Mouse (Mus musculus): ENCODE measurements at regions not wholly inside any gene's neighbourhood (a gene's known extent, or its start where the extent isn't known, plus 50 kb on each side); places are given as distances from the start of the nearest gene placed in this dataset.

GRCm38 (mm10) chr9:14056410-14057172, 218.3 kb upstream of the Sesn3 start:
- Histone ChIP-seq H3K79me3 (ENCODE audit: low read depth) (no peaks in the 10 kb centered on the region), H3ac (ENCODE audit: control insufficient read depth, insufficient read length, low read depth) (no peak overlapping the region), H3K4me3 (ENCODE audit: insufficient read depth, poor library complexity, severe bottlenecking) (no peak overlapping the region), H3K36me3 (ENCODE audit: control insufficient read depth, insufficient read depth) (no peaks in the 10 kb centered on the region), H3K79me2 (ENCODE audit: control insufficient read depth, insufficient read depth) (no peaks in the 10 kb centered on the region), H3K27me3 (ENCODE audit: control insufficient read depth, insufficient read depth, insufficient read length) (no peaks in the 10 kb centered on the region)
- TF ChIP-seq FOSL1 (IDR thresholded peaks at IDR 0.05; ENCODE audit: insufficient read depth, low read length, poor library complexity, severe bottlenecking) (no peak), MYOD1 (IDR thresholded peaks at IDR 0.05; ENCODE audit: control insufficient read depth, insufficient read length, low read depth) (no peak), CEBPB (IDR thresholded peaks at IDR 0.05; ENCODE audit: low read depth) (no peak), MAX (IDR thresholded peaks at IDR 0.05) (no peak), CTCF (IDR thresholded peaks at IDR 0.05; ENCODE audit: control insufficient read depth, insufficient read depth, insufficient read length) (no peak), USF1 (IDR thresholded peaks at IDR 0.05; ENCODE audit: low read depth) (no peak), MYOG (IDR thresholded peaks at IDR 0.05; ENCODE audit: control insufficient read depth, extremely low read depth, insufficient read length) (no peak)

GRCm38 (mm10) chr9:14058592-14059227, 216.2 kb upstream of the Sesn3 start:
- Histone ChIP-seq H3K79me2 (ENCODE audit: control insufficient read depth, insufficient read depth) (no peaks in the 10 kb centered on the region), H3K36me3 (ENCODE audit: control insufficient read depth, insufficient read depth) (no peaks in the 10 kb centered on the region)
- TF ChIP-seq CEBPB (IDR thresholded peaks at IDR 0.05; ENCODE audit: low read depth) (no peak), USF1 (IDR thresholded peaks at IDR 0.05; ENCODE audit: low read depth) (no peak), CTCF (IDR thresholded peaks at IDR 0.05; ENCODE audit: control insufficient read depth, insufficient read depth, insufficient read length) (no peak), MYOG (IDR thresholded peaks at IDR 0.05; ENCODE audit: control insufficient read depth, extremely low read depth, insufficient read length) (no peak), FOSL1 (IDR thresholded peaks at IDR 0.05; ENCODE audit: insufficient read depth, low read length, poor library complexity, severe bottlenecking) (no peak), MYOD1 (IDR thresholded peaks at IDR 0.05; ENCODE audit: control insufficient read depth, insufficient read length, low read depth) (no peak), MAX (IDR thresholded peaks at IDR 0.05) (no peak)

GRCm38 (mm10) chr9:14059228-14059779, 215.6 kb upstream of the Sesn3 start:
- H3ac ChIP-seq (ENCODE audit: control insufficient read depth, insufficient read length, low read depth) = no peak overlapping the region

More at GRCm38 (mm10) chr9:14058592-14059227, 216.2 kb upstream of the Sesn3 start:
- Histone ChIP-seq H3K79me3 (ENCODE audit: low read depth) (no peaks in the 10 kb centered on the region), H3K4me3 (ENCODE audit: insufficient read depth, poor library complexity, severe bottlenecking) (no peak overlapping the region), H3ac (ENCODE audit: control insufficient read depth, insufficient read length, low read depth) (no peak overlapping the region), H3K27me3 (ENCODE audit: control insufficient read depth, insufficient read depth, insufficient read length) (no peaks in the 10 kb centered on the region)

GRCm38 (mm10) chr9:14060257-14060656, 214.6 kb upstream of the Sesn3 start:
- no peak overlapping the region for H3ac ChIP-seq (ENCODE audit: control insufficient read depth, insufficient read length, low read depth)
- H3K4me3 ChIP-seq (ENCODE audit: insufficient read depth, poor library complexity, severe bottlenecking) = no peak overlapping the region
- no peaks in the 10 kb centered on the region for H3K36me3 ChIP-seq (ENCODE audit: control insufficient read depth, insufficient read depth)
- no peak for TF ChIP-seq MAX (IDR thresholded peaks at IDR 0.05)
- no peak for TF ChIP-seq CEBPB (IDR thresholded peaks at IDR 0.05; ENCODE audit: low read depth)
- no peak for TF ChIP-seq CTCF (IDR thresholded peaks at IDR 0.05; ENCODE audit: control insufficient read depth, insufficient read depth, insufficient read length)
- no peak for TF ChIP-seq MYOG (IDR thresholded peaks at IDR 0.05; ENCODE audit: control insufficient read depth, extremely low read depth, insufficient read length)
- no peak for TF ChIP-seq FOSL1 (IDR thresholded peaks at IDR 0.05; ENCODE audit: insufficient read depth, low read length, poor library complexity, severe bottlenecking)
- no peak for TF ChIP-seq USF1 (IDR thresholded peaks at IDR 0.05; ENCODE audit: low read depth)
- TF ChIP-seq MYOD1 (IDR thresholded peaks at IDR 0.05; ENCODE audit: control insufficient read depth, insufficient read length, low read depth) = no peak
- H3K79me3 ChIP-seq (ENCODE audit: low read depth) = no peaks in the 10 kb centered on the region
- no peaks in the 10 kb centered on the region for H3K79me2 ChIP-seq (ENCODE audit: control insufficient read depth, insufficient read depth)
- H3K27me3 ChIP-seq (ENCODE audit: control insufficient read depth, insufficient read depth, insufficient read length) = no peaks in the 10 kb centered on the region

More at GRCm38 (mm10) chr9:14059228-14059779, 215.6 kb upstream of the Sesn3 start:
- Histone ChIP-seq H3K27me3 (ENCODE audit: control insufficient read depth, insufficient read depth, insufficient read length) (no peaks in the 10 kb centered on the region), H3K4me3 (ENCODE audit: insufficient read depth, poor library complexity, severe bottlenecking) (no peak overlapping the region), H3K36me3 (ENCODE audit: control insufficient read depth, insufficient read depth) (no peaks in the 10 kb centered on the region), H3K79me2 (ENCODE audit: control insufficient read depth, insufficient read depth) (no peaks in the 10 kb centered on the region), H3K79me3 (ENCODE audit: low read depth) (no peaks in the 10 kb centered on the region)
- no peak for TF ChIP-seq MYOG (IDR thresholded peaks at IDR 0.05; ENCODE audit: control insufficient read depth, extremely low read depth, insufficient read length)
- TF ChIP-seq MAX (IDR thresholded peaks at IDR 0.05) = no peak
- no peak for TF ChIP-seq FOSL1 (IDR thresholded peaks at IDR 0.05; ENCODE audit: insufficient read depth, low read length, poor library complexity, severe bottlenecking)
- no peak for TF ChIP-seq USF1 (IDR thresholded peaks at IDR 0.05; ENCODE audit: low read depth)

GRCm38 (mm10) chr9:14061389-14061788, 213.5 kb upstream of the Sesn3 start:
- no peaks in the 10 kb centered on the region for H3K27me3 ChIP-seq (ENCODE audit: control insufficient read depth, insufficient read depth, insufficient read length)
- H3K79me2 ChIP-seq (ENCODE audit: control insufficient read depth, insufficient read depth) = no peaks in the 10 kb centered on the region
- TF ChIP-seq CEBPB (IDR thresholded peaks at IDR 0.05; ENCODE audit: low read depth) (no peak), MYOD1 (IDR thresholded peaks at IDR 0.05; ENCODE audit: control insufficient read depth, insufficient read length, low read depth) (no peak), MYOG (IDR thresholded peaks at IDR 0.05; ENCODE audit: control insufficient read depth, extremely low read depth, insufficient read length) (no peak), MAX (IDR thresholded peaks at IDR 0.05) (no peak), USF1 (IDR thresholded peaks at IDR 0.05; ENCODE audit: low read depth) (no peak), FOSL1 (IDR thresholded peaks at IDR 0.05; ENCODE audit: insufficient read depth, low read length, poor library complexity, severe bottlenecking) (no peak), CTCF (IDR thresholded peaks at IDR 0.05; ENCODE audit: control insufficient read depth, insufficient read depth, insufficient read length) (no peak)
- no peaks in the 10 kb centered on the region for H3K79me3 ChIP-seq (ENCODE audit: low read depth)
- H3K4me3 ChIP-seq (ENCODE audit: insufficient read depth, poor library complexity, severe bottlenecking) = no peak overlapping the region
- H3ac ChIP-seq (ENCODE audit: control insufficient read depth, insufficient read length, low read depth) = no peak overlapping the region
- H3K36me3 ChIP-seq (ENCODE audit: control insufficient read depth, insufficient read depth) = no peaks in the 10 kb centered on the region

All from C2C12 (cell line).